Mouse (Mus musculus): Measurements from ENCODE around the gene Dgkb.

Gene Dgkb

GRCm38 (mm10) chr12:38593653-38594052, 776.1 kb downstream of the Dgkb start:
- no peak for DNase-seq (ENCODE audit: low read depth, low spot score)

DNA sequence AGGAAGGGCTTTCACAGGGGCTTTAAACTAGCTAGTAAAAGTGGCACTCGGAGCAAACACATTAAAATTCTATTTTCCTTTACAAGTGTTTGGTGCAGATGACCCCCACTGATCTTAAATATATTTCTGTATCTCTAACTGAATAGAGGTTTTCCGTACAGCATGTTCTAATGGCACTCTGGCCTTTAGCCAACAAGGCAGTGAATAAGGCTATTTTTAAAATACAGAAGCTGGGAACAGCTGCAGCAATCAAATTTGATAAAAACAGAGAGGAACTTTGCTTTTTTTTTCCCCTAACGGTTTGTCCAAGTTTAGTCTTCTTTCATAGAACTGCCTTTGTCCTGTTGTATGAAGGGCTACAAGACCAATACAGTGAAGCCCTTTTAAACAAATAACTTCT, 776.5 kb downstream of the Dgkb start:
- DNase-seq (ENCODE audit: low read depth, low spot score): no peak

- DNase-seq (ENCODE audit: low read depth, low spot score): no peak
Observed at GRCm38 (mm10) chr12:38596416-38597062, 779.0 kb downstream of the Dgkb start.

DNA sequence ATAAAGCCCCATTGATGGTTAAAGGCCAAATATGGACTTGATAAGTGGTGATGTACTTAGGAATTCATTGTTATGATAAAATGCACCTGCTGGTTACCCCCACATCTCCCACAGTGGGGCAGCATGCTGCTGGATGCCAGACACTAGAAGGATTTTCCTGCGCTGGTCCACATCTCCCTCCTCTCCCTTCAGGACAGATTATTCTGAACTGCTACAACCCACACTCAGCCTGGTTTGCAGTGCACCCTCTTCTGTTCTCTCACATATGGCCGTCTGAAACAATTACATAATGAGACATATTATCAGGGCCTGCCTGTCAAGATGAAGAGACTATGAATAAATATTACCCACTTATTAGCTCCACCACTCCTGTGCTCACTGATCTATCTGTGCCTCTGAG, 780.6 kb downstream of the Dgkb start:
- DNase-seq (ENCODE audit: low read depth, low spot score): peak; percentile 14

DNA sequence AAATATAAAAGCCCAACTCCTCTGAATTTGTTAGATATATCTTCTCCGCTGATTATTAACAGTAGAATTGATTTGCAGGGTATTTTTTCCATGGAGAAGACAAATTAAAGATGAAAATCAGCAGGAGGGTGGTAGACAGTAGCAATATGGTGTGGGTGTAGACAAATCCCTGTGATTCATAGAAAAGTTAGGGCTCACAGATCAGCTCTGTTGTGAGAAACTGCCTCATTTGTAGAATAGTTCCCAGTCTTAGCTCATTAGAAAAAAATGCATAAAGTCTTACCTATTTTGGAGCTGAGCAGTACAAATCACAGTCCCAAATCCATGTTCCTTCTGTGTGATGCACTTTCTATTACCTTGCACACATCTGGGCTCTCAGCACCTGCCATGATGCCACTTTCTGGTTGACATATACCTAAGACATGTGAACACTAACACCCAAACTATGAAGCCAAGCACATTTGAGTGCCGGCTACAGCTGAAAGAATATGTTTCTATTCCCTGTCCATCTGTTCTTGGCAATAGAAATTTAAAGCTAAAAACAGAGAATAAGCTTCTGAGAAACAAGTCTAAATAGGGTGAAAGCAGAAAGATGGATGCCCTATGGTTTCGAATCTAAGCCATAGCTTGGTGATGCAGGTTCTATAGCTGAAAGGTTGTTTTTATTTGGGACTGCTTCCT, 782.8 kb downstream of the Dgkb start:
- no peak for DNase-seq (ENCODE audit: low read depth, low spot score)

DNA sequence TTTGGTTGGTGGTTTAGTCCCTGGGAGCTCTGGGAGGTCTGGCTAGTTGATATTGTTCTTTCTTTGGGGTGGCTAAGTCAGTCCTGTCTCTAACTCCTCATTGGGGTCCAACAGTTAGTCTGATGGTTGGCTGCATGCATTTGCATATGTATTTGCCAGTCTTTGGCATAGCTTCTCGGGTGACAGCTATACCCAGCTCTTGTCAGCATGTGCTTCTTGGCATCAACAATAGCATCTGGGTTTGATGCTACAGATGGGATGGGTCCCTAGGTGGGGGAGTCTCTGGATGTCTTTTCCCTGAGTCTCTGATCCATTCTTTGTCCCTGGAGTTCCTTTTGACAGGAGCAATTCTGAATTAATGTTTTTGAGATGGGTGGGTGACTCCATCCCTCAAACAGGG, 790.6 kb downstream of the Dgkb start:
- no peak for DNase-seq (ENCODE audit: low read depth, low spot score)

- DNase-seq (ENCODE audit: low read depth, low spot score): no peak
Observed at GRCm38 (mm10) chr12:38668265-38668664, 850.7 kb downstream of the Dgkb start.
